Mouse (Mus musculus) splenic B cell, adult 2 months (primary cell): ENCODE measurements at regions not wholly inside any gene's neighbourhood (a gene's known extent, or its start where the extent isn't known, plus 50 kb on each side); places are given as distances from the start of the nearest gene placed in this dataset.

Experiments
- DNase-seq: peaks from one replicate; pipeline ENCODE4 v3.0.0-alpha.2; 2011; ENCODE audit warnings: low read depth, low spot score
- H3K27me3 ChIP-seq: 2 replicates; pipeline ENCODE4 v1.6.1; 2012; ENCODE audit warnings: mild to moderate bottlenecking, low read length, moderate library complexity, mixed read lengths; ENCODE audit not compliant: control insufficient read depth, poor library complexity, insufficient read depth, severe bottlenecking
- H3K36me3 ChIP-seq: 2 replicates; pipeline ENCODE4 v1.6.1; 2012; ENCODE audit warnings: mild to moderate bottlenecking, low read length, moderate library complexity, mixed read lengths; ENCODE audit not compliant: control insufficient read depth, poor library complexity, insufficient read depth, severe bottlenecking

- Histone ChIP-seq H3K36me3 (no peaks in the 10 kb centered on the region), H3K27me3 (no peaks in the 10 kb centered on the region)
- no peak for DNase-seq
These were observed 97.5 kb upstream of the Lpp start for GRCm38 (mm10) chr16:24295626-24296440.

GRCm38 (mm10) chr16:24284215-24284614 lies 109.1 kb upstream of the Lpp start:
- no peak for DNase-seq
- H3K36me3 ChIP-seq, result no peaks in the 10 kb centered on the region
- no peaks in the 10 kb centered on the region for H3K27me3 ChIP-seq

- DNase-seq, result no peak
- Histone ChIP-seq H3K36me3 (no peaks in the 10 kb centered on the region), H3K27me3 (no peaks in the 10 kb centered on the region)
These were observed 111.1 kb upstream of the Lpp start for GRCm38 (mm10) chr16:24282194-24282683.

GRCm38 (mm10) chr16:24281561-24281960 lies 111.7 kb upstream of the Lpp start:
- Histone ChIP-seq H3K27me3 (no peaks in the 10 kb centered on the region), H3K36me3 (no peaks in the 10 kb centered on the region)
- no peak for DNase-seq

GRCm38 (mm10) chr16:24277857-24278256 lies 115.5 kb upstream of the Lpp start:
- no peak for DNase-seq
- Histone ChIP-seq H3K36me3 (no peaks in the 10 kb centered on the region), H3K27me3 (no peaks in the 10 kb centered on the region)

- no peaks in the 10 kb centered on the region for H3K27me3 ChIP-seq
- DNase-seq, result no peak
- H3K36me3 ChIP-seq, result no peaks in the 10 kb centered on the region
These were observed 130.6 kb upstream of the Lpp start for GRCm38 (mm10) chr16:24262701-24263100.

- DNase-seq, result no peak
- H3K27me3 ChIP-seq, result no peaks in the 10 kb centered on the region
- no peaks in the 10 kb centered on the region for H3K36me3 ChIP-seq
These were observed 133.5 kb upstream of the Lpp start for GRCm38 (mm10) chr16:24259711-24260230.

GRCm38 (mm10) chr16:24258991-24259390 lies 134.3 kb upstream of the Lpp start:
- Histone ChIP-seq H3K27me3 (no peaks in the 10 kb centered on the region), H3K36me3 (no peaks in the 10 kb centered on the region)
- DNase-seq, result no peak

- Histone ChIP-seq H3K36me3 (no peaks in the 10 kb centered on the region), H3K27me3 (no peaks in the 10 kb centered on the region)
- no peak for DNase-seq
These were observed 138.3 kb upstream of the Lpp start for GRCm38 (mm10) chr16:24255037-24255436.

GRCm38 (mm10) chr16:24254590-24254989 lies 138.7 kb upstream of the Lpp start:
- H3K27me3 ChIP-seq, result no peaks in the 10 kb centered on the region
- DNase-seq, result no peak
- no peaks in the 10 kb centered on the region for H3K36me3 ChIP-seq

GRCm38 (mm10) chr16:24254143-24254542 lies 139.2 kb upstream of the Lpp start:
- H3K27me3 ChIP-seq, result no peaks in the 10 kb centered on the region
- no peaks in the 10 kb centered on the region for H3K36me3 ChIP-seq
- DNase-seq, result no peak

GRCm38 (mm10) chr16:24247291-24247690 lies 146.0 kb upstream of the Lpp start:
- H3K27me3 ChIP-seq, result no peaks in the 10 kb centered on the region
- no peaks in the 10 kb centered on the region for H3K36me3 ChIP-seq
- DNase-seq, result no peak

GRCm38 (mm10) chr16:24238075-24238555 lies 155.2 kb upstream of the Lpp start:
- no peak for DNase-seq
- no peaks in the 10 kb centered on the region for H3K27me3 ChIP-seq

GRCm38 (mm10) chr16:24237425-24237824 lies 155.9 kb upstream of the Lpp start:
- no peaks in the 10 kb centered on the region for H3K36me3 ChIP-seq
- DNase-seq, result no peak
- H3K27me3 ChIP-seq, result no peaks in the 10 kb centered on the region

More at GRCm38 (mm10) chr16:24238075-24238555, 155.2 kb upstream of the Lpp start:
- H3K36me3 ChIP-seq, result no peaks in the 10 kb centered on the region

GRCm38 (mm10) chr16:24237013-24237412 lies 156.3 kb upstream of the Lpp start:
- H3K36me3 ChIP-seq, result no peaks in the 10 kb centered on the region
- no peaks in the 10 kb centered on the region for H3K27me3 ChIP-seq
- no peak for DNase-seq
